Mouse (Mus musculus) embryonic fibroblast, embryonic 13.5 days (primary cell): ENCODE data around the gene Mapkbp1. TPM values are rescaled to one million over a fixed set of nuclear protein-coding genes. Genes with fewer than 3 reads are reported as not detected.

Source experiments
- H3K27ac ChIP-seq: 2 replicates; pipeline ENCODE4 v1.5.1; 2012; ENCODE audit warnings: low read length, control low read depth, inconsistent platforms; ENCODE audit not compliant: insufficient read depth
- H3K4me1 ChIP-seq: 2 replicates; pipeline ENCODE4 v1.6.1; 2011; ENCODE audit warnings: low read length; ENCODE audit not compliant: control insufficient read depth, insufficient read depth
- H3K4me3 ChIP-seq: 2 replicates; pipeline ENCODE4 v1.5.1; 2011; ENCODE audit warnings: mild to moderate bottlenecking, control low read depth, low read length; ENCODE audit not compliant: insufficient read depth
- CTCF ChIP-seq: IDR thresholded peaks from 2 replicates; pipeline ENCODE4 v1.5.1; 2011; ENCODE audit warnings: mild to moderate bottlenecking, control low read depth, low read length, moderate library complexity, borderline replicate concordance; ENCODE audit not compliant: insufficient read depth
- POLR2A ChIP-seq: IDR thresholded peaks from 2 replicates; pipeline ENCODE4 v1.6.1; 2011; ENCODE audit warnings: low read depth, mild to moderate bottlenecking, control low read depth, low read length, moderate library complexity
- polyA plus RNA-seq: library from polyadenylated mRNA; stranded (reverse); fragments of >200 nt; gene quantifications from 2 replicates; pipeline ENCODE4 v1.2.4, GENCODE M21; 2011; ENCODE audit warnings: low read depth; ENCODE audit not compliant: missing spikeins, insufficient read length

Gene Mapkbp1
- polyA plus RNA-seq, 1 experiment: 14.6 TPM

DNA sequence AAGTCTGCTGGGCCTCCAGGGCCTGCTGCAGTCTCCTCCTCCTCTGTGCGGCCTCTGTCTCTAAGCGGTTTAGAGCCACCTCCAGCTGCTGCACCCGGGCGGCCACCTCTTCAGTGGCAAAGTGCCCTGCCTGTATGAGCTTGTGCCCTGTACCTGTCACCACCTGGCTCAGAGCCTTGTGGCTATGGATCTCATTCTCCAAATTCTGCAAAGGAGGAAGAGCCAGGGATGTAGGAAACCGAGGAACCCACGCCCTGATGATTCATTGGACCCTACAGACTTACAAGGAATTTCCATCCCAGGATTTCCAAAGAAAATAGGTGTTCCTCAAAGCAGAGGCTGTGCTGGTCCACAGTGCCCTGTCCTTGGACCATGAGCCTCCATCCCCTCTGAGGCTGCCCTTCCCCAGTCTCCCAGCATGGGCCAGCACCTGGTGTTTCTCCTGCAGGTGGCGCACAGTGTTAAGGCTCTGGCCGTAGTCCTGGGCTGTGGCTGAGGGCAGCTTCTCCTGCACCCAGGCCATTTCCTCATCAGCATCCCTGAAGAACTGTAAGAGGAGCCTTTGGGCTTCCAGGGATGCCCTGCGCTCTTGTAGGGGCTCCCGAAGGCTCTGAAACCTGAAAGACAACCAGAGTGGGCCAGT is 77.3 kb downstream of the Mapkbp1 start:
- H3K27ac ChIP-seq: no peak overlapping the region
- H3K4me1 ChIP-seq: no peaks in the 10 kb centered on the region
- H3K4me3 ChIP-seq: no peak overlapping the region
- TF ChIP-seq POLR2A (no peak), CTCF (peak; percentile 87)

DNA sequence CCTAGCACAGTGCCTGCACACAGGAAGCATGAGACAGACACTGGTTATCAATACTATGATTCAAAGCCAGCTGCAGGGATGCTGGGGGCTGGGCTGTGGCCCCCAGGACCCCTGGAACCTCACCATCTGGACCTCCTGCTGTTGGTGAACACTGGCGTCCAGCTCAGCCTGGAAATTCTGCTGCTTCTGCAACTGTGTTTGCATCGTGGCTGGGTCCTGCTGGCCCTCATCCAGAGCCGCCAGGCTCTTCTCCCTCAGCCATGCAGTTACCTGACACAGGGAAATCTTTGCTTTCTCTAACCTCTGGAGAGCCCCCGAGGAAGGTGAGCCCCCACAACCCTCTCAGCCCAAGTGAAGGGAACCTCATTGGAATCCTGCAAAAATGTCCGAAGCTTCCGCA is 78.9 kb downstream of the Mapkbp1 start:
- Histone ChIP-seq H3K27ac (no peak overlapping the region), H3K4me1 (no peaks in the 10 kb centered on the region), H3K4me3 (no peak overlapping the region)
- TF ChIP-seq CTCF: no peak
- no peak for TF ChIP-seq POLR2A

- Histone ChIP-seq H3K4me3 (no peak overlapping the region), H3K4me1 (no peaks in the 10 kb centered on the region), H3K27ac (no peak overlapping the region)
- no peak for TF ChIP-seq POLR2A
- no peak for TF ChIP-seq CTCF
Measured at GRCm38 (mm10) chr2:120054771-120055552, 82.5 kb downstream of the Mapkbp1 start.

DNA sequence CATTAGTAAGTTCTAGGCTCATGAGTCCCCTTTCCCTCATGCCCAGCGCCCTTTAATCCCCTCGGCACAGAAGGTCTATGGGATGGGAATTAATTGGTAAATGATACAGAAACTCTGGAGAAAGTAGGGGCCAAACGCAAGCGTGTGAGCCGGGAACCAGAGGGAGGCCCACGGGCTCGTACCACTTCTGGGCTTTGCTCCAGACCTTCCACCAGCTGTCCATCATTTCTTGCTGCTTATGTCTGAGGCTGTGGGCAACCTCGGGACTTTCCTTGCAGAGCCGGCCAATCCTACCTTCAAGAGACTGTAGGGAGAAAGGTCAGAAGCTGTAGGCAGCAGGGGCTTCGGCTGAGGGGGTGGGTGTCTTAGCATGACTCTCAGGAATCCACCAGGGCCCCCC is 83.4 kb downstream of the Mapkbp1 start:
- TF ChIP-seq POLR2A (no peak), CTCF (no peak)
- H3K4me1 ChIP-seq: no peaks in the 10 kb centered on the region
- H3K27ac ChIP-seq: no peak overlapping the region
- no peak overlapping the region for H3K4me3 ChIP-seq

- Histone ChIP-seq H3K4me1 (no peaks in the 10 kb centered on the region), H3K4me3 (no peak overlapping the region), H3K27ac (no peak overlapping the region)
- no peak for TF ChIP-seq CTCF
- no peak for TF ChIP-seq POLR2A
Measured at GRCm38 (mm10) chr2:120058818-120059217, 86.3 kb downstream of the Mapkbp1 start.

- TF ChIP-seq CTCF (no peak), POLR2A (no peak)
- Histone ChIP-seq H3K27ac (no peak overlapping the region), H3K4me1 (no peaks in the 10 kb centered on the region), H3K4me3 (no peak overlapping the region)
Measured at GRCm38 (mm10) chr2:120059466-120059865, 87.0 kb downstream of the Mapkbp1 start.

DNA sequence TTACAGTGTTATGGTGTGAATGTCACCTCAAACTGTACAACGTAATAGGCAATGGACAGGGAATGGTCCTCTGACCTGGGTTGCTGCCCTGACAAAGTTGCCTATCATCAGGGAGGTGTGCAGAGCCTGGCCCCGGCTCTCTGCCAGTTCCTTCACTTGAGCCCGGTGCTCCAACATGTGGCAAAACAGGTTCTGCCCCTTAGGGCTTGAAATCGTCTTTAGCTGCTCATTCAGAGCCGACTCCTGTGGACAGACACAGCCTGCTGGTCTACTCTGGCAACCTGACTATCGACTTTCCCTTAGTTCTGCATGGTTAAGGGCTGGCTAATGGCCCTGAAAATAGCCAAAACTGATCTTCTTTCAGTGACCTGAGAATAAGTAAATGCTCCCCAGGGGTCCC is 87.7 kb downstream of the Mapkbp1 start:
- no peak for TF ChIP-seq CTCF
- TF ChIP-seq POLR2A: no peak
- Histone ChIP-seq H3K4me3 (no peak overlapping the region), H3K27ac (no peak overlapping the region), H3K4me1 (no peaks in the 10 kb centered on the region)

DNA sequence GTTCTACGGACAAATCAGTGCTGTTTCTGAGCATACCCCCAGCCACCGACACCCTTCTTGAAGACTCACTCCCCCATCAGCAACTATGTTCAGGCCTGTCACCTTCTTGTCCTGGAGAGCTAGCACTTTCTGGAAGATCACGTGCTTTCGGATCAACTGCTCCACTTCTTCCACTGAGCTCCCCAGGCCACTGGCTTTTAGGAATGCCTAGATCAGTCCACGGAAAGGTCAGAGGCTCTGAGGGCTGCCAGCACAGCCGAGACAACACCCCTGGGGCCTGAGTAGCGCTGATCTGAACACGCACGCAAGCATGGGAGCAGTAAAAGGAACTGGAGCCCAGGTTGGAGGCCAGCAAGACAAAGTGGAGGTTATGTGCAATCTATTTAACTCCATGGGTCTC is 88.2 kb downstream of the Mapkbp1 start:
- no peak overlapping the region for H3K4me3 ChIP-seq
- no peaks in the 10 kb centered on the region for H3K4me1 ChIP-seq
- H3K27ac ChIP-seq: no peak overlapping the region
- TF ChIP-seq POLR2A (no peak), CTCF (no peak)

GRCm38 (mm10) chr2:120062248-120062647 is 89.7 kb downstream of the Mapkbp1 start:
- Histone ChIP-seq H3K4me1 (no peaks in the 10 kb centered on the region), H3K4me3 (no peak overlapping the region), H3K27ac (no peak overlapping the region)
- TF ChIP-seq POLR2A (no peak), CTCF (no peak)

GRCm38 (mm10) chr2:120064639-120065038 is 92.1 kb downstream of the Mapkbp1 start:
- H3K4me1 ChIP-seq: no peaks in the 10 kb centered on the region
- H3K4me3 ChIP-seq: no peak overlapping the region
- H3K27ac ChIP-seq: no peak overlapping the region
- TF ChIP-seq POLR2A: no peak
- no peak for TF ChIP-seq CTCF

DNA sequence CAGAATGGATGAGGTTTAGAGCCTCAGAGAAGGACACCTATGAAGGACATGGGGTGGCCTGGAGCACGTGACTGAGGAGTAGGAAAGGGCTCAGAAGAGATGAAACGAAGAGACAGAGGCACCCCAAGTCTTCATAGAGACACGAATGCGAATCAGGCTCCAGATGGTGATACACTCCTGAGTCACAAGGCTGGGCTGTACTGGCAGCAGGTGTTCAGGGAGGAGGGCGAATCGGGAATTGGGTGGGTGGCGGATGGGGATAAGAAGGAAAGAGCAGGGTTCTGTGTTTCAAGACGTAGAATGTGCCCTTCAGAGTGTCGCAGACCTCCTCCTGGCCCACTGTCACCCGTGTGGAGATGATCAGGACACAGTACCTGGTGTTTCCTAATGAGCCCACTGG is 92.7 kb downstream of the Mapkbp1 start:
- H3K4me3 ChIP-seq: no peak overlapping the region
- H3K27ac ChIP-seq: no peak overlapping the region
- TF ChIP-seq POLR2A (no peak), CTCF (no peak)
- no peaks in the 10 kb centered on the region for H3K4me1 ChIP-seq

DNA sequence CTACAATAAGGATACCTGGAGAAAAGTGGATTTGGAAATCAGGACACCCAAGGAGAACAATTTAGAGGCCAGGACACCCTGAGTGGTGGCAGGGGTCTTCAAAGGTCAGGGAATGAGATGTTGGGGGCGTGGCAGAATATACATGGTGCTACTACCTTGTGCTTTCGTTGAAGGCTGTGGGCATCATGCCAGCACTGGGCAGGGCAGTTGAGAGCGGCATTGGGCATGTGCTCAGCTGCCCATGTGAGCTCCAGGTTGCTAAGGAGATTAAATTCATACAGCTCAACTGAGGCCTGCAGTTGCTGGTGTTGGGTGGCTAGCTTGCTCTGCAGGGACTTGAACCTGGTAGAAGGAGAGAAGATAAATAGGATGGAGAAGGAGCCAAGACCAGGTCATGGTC is 93.7 kb downstream of the Mapkbp1 start:
- TF ChIP-seq CTCF: no peak
- no peak overlapping the region for H3K27ac ChIP-seq
- no peak overlapping the region for H3K4me3 ChIP-seq
- H3K4me1 ChIP-seq: no peaks in the 10 kb centered on the region
